Mouse (Mus musculus): ENCODE results near the gene Dusp14. TPM values are rescaled to one million over a fixed set of nuclear protein-coding genes. Genes with fewer than 3 reads are reported as not detected.

Dusp14 gene
- polyA plus RNA-seq, 1 experiment from 2014 or later: 10.3 TPM

DNA sequence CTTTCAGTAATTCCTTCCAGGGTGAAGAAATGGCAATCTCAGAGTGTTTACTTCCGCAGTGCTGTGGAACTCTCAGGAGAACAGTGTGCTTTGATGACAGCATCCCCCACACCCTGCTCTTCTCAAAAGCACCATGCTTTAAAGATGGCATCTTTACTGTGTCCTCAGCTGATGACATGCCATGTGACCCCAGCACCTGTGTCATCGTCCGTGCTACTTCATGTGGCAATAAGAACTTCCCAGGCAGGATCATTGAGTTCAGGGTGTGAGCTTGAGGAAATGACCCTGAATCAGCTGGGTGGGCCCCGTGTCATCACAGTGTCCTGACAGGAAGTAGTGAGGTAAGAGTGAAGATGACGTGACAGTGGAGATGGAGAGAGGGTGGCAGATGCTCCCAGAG lies 36.5 kb downstream of the Dusp14 start:
- WGBS: 88% methylated on average over 5 of the region's 5 CpGs
- no peaks in the 10 kb centered on the region for H3K9me3 ChIP-seq (replicated peaks)
- H3K4me3 ChIP-seq: no peak overlapping the region
- no peaks in the 10 kb centered on the region for H3K27me3 ChIP-seq (ENCODE audit: low read depth, poor library complexity, severe bottlenecking)
- no peak overlapping the region for H3K27ac ChIP-seq (replicated peaks)
- H3K4me1 ChIP-seq: no peaks in the 10 kb centered on the region
- peaks cover 69% of the 10 kb centered on the region for H3K36me3 ChIP-seq
- DNase-seq (ENCODE audit: low spot score): no peak

DNA sequence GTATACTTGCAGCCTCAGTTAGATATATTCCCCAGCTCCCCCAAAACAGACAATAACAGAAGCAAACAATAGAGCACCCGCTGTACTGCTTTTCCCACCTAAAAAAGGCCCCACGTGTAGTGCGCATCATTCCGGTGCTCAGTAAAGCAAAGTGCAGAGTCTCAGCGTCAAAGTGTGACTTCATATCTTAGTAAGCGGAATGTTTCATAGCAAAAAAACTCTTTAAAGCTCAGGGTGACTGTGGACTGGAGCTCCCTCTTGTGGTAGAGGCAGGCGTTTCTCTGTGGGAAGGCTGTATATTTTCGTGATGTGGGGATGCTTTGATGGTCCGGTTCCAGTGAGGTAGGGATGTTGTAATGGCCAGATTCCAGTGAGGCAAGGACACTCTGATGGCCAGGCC lies 37.1 kb downstream of the Dusp14 start:
- Histone ChIP-seq H3K27me3 (ENCODE audit: low read depth, poor library complexity, severe bottlenecking) (no peaks in the 10 kb centered on the region), H3K36me3 (peaks cover 73% of the 10 kb centered on the region), H3K27ac (replicated peaks) (no peak overlapping the region), H3K9me3 (replicated peaks) (no peaks in the 10 kb centered on the region), H3K4me3 (no peak overlapping the region), H3K4me1 (no peaks in the 10 kb centered on the region)
- 60% methylated on average over 9 of the region's 9 CpGs for WGBS
- DNase-seq (ENCODE audit: low spot score): peak; percentile 33

DNA sequence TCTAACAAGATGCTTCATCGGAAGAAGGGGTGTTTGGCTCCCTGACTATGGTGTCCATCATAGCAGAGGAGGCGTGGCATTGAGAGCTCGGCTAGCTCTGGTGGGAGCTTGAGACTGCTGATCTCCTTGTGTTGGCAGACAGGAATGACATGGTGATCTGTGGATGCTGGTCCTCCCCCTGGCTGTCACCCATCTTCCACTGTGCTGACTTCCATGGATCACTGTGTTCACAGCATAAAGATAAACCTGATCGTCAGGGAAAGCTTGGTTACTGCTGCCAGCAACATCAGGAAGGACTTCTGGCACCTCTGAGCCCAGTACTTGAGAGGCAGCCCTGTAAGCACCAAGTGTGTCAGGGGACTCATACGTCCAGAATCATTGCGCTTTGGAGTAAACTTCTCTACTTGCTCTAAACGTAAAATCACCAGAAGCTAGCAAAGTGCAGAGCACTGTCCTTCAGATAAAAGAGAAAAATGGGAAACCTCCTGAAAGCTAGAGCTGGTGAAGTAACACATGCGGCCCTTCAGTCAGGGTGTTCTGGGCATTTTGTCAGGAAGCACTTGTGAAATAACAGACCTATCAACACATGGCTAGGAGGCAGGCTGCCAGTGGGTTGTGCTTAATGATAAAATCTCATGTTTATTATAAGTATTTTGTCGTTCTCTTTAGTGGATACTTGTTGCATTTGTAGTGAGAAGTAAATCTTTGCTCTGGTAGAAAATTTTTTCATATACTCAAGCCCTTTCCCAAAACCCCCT lies 40.6 kb downstream of the Dusp14 start:
- WGBS: 90% methylated on average over 9 of the region's 9 CpGs
- Histone ChIP-seq H3K27ac (replicated peaks) (no peak overlapping the region), H3K4me1 (no peaks in the 10 kb centered on the region), H3K36me3 (peaks cover 87% of the 10 kb centered on the region), H3K4me3 (no peak overlapping the region), H3K27me3 (ENCODE audit: low read depth, poor library complexity, severe bottlenecking) (no peaks in the 10 kb centered on the region), H3K9me3 (replicated peaks) (no peaks in the 10 kb centered on the region)
- no peak for DNase-seq (ENCODE audit: low spot score)

DNA sequence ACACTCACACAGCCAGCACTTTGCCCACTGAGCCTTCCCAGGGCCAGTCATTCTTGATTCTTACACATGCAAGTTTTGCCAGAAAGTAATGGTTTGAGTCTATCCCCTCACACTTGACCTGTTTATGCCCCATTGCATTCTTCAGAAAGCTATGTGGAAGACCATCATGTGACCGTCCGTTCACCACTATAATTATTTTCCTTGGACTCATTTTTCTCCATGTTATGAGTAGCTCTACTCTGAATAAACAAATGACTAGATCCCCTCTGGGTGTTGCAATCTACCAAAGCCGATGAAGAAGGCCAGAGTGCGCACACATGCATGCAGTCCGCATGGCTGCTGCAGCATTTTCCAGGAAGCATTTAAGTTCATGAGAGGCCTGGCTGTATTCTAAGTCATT lies 41.8 kb downstream of the Dusp14 start:
- peaks cover 89% of the 10 kb centered on the region for H3K36me3 ChIP-seq
- WGBS: 92% methylated on average over 5 of the region's 5 CpGs
- H3K27me3 ChIP-seq (ENCODE audit: low read depth, poor library complexity, severe bottlenecking): no peaks in the 10 kb centered on the region
- H3K9me3 ChIP-seq (replicated peaks): no peaks in the 10 kb centered on the region
- DNase-seq (ENCODE audit: low spot score): no peak
- no peaks in the 10 kb centered on the region for H3K4me1 ChIP-seq
- H3K27ac ChIP-seq (replicated peaks): no peak overlapping the region
- H3K4me3 ChIP-seq: no peak overlapping the region

DNA sequence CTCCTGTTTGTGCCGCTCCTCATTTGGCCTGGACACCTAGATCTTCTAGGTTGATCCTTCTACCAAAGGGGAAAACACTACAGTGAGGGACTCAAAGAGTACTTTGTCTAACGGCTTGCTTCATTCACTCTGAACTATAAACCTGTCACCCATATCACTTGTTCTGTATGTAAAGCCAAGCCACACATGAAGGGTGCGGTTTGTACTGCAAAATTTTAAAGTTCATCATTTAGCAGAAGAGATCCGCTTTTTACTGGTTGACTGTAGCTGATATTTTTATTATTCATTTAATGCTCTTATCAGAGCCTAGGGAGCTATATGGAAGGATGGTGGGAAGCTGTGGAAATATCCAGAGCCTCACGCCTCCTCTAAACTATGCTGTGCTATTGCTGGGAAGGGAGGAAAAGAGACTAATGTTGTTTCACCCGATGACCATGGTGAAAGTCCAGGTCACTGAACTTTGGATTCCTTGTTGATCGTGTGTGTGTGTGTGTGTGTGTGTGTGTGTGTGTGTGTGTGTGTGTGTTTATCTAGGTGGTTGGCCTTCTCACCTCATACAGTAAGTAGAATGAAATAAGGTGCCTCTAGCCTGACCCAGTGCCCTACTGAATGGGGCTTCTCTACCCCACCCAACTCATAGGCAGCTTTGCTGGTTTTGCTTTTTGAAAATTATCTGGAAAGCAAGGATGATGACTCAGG lies 52.1 kb downstream of the Dusp14 start:
- Histone ChIP-seq H3K4me1 (peaks cover 32% of the 10 kb centered on the region), H3K9me3 (replicated peaks) (no peaks in the 10 kb centered on the region), H3K36me3 (peaks cover 49% of the 10 kb centered on the region), H3K27me3 (ENCODE audit: low read depth, poor library complexity, severe bottlenecking) (no peaks in the 10 kb centered on the region), H3K4me3 (no peak overlapping the region), H3K27ac (replicated peaks) (no peak overlapping the region)
- WGBS: 94% methylated on average over 7 of the region's 7 CpGs
- no peak for DNase-seq (ENCODE audit: low spot score)

DNA sequence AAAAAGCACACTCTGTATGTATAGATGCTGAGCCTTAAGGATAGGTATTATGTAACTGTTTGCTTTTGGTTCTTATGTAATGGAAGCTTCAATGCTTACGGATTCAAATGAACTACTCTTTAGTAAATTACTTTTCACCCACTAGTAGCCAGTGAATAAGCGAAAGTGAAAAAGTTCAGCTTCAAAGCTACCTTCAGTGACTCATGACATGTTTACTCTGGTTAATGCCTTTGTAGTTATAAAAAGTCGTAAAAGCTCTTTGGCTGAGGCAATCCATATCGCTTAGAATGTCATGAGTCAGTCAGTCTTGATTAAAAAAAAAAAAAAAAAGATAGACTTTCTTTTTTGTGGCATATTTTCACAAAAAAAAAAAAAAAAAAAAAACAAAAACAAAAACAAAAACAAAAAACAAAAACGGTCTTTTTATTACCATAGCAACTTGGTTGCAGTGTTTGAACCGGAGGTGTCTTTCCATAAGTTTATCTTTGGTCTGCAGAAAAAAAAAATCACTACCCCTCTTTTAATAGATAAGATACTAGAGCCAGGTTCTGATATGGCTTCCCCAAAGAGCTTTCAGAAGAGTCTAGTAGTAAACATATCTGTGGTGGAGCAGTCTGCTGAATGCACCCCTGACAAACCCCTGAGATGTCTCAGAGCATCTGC lies 52.8 kb downstream of the Dusp14 start:
- WGBS: 83% methylated on average over 6 of the region's 6 CpGs
- Histone ChIP-seq H3K9me3 (replicated peaks) (no peaks in the 10 kb centered on the region), H3K27me3 (ENCODE audit: low read depth, poor library complexity, severe bottlenecking) (no peaks in the 10 kb centered on the region), H3K36me3 (peaks cover 42% of the 10 kb centered on the region), H3K27ac (replicated peaks) (no peak overlapping the region), H3K4me3 (no peak overlapping the region), H3K4me1 (peaks cover 39% of the 10 kb centered on the region)
- no peak for DNase-seq (ENCODE audit: low spot score)

DNA sequence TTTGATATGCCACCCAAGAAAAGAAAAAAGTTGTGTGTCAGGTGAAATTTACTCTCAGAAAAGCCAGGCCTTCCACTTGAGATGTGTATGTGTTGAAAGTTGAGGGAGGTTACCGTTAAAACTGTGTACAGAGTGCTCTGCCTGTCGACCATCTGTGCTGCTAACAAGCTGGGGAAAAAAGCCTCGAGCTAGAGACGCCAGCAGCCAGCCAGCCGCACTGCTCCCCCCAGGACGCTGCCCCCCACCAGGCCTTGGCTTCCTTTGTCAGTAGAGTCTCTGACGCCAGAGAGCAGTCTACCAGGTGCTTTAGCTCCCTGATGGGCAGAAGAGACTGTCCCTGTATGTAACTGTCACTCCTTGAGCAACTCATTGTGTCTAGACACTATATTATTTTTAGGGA lies 56.0 kb downstream of the Dusp14 start:
- Histone ChIP-seq H3K27me3 (ENCODE audit: low read depth, poor library complexity, severe bottlenecking) (peaks cover 15% of the 10 kb centered on the region; the same call in 1 of the 2 replicates), H3K9me3 (replicated peaks) (no peaks in the 10 kb centered on the region), H3K36me3 (peaks cover 37% of the 10 kb centered on the region), H3K27ac (replicated peaks) (peak overlapping the region; percentile 68), H3K4me3 (no peak overlapping the region), H3K4me1 (peaks cover 57% of the 10 kb centered on the region)
- 8% methylated on average over 7 of the region's 7 CpGs for whole genome bisulfite sequencing
- no peak for DNase-seq (ENCODE audit: low spot score)

DNA sequence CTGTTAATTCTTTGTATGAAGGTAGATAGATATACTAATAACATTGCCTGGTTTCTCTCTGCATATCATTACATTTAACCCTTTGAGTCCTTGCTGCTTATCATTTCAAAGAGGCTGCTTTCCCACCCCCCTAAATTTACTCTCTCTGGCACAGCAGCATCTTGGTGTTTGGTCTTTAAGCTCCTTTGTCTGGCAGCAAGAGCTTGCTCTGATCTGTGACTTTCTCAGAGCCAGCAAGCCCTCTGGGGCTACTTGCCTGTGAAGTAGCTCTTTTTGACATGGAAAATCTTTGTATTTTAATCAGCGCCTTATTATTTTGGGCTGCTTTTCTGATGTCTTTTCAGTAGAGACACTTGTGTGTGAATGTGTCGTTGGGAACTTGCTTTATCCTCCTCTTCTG lies 57.5 kb downstream of the Dusp14 start:
- Histone ChIP-seq H3K27me3 (ENCODE audit: low read depth, poor library complexity, severe bottlenecking) (peaks cover 15% of the 10 kb centered on the region; the same call in 1 of the 2 replicates), H3K9me3 (replicated peaks) (no peaks in the 10 kb centered on the region), H3K4me1 (peaks cover 57% of the 10 kb centered on the region), H3K27ac (replicated peaks) (peak overlapping the region; percentile 71), H3K4me3 (peak overlapping the region; percentile 30), H3K36me3 (peaks cover 35% of the 10 kb centered on the region)
- 15% methylated on average over 2 of the region's 2 CpGs for WGBS
- peak; percentile 22 for DNase-seq (ENCODE audit: low spot score)

DNA sequence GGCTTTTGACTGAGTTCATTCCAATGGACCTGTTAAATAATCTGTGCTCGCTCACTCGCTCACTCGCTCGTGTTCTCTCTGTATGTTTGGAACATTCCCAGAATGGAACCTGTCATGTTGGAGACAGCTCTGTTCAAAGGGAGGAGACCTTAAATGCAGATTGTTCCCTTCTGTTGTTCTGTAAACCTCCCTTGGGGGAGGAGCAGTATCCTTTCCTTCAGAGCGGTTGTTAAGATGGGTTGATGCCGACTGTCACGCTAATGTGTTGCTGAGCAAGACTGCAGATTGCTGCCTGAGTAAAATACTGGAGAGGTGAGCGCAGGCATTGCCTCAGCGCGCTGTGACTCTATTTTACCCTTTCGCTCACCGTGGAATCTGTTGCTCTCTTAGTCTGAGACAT lies 58.0 kb downstream of the Dusp14 start:
- DNase-seq (ENCODE audit: low spot score): peak; percentile 24

DNA sequence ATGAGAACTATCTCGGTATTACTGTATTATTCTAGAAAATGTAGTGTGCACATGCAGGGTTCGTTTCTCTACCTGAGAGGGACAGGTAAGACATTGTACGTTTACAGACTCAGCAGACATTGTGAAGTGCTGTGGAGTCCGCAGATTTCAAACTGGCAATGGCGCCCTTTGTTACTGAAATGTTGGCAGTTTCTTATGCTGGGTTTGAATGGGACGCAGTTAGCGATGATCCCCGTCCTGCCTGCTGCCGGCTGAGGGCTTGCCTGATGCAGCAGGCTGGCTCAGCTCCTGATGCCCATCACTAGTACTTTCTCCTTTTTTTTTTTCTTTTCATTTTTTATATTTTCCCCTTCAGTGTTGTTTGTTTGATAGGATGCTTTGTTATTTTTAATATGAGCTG lies 58.6 kb downstream of the Dusp14 start:
- DNase-seq (ENCODE audit: low spot score): no peak
- WGBS: 65% methylated on average over 9 of the region's 9 CpGs
- H3K27me3 ChIP-seq (ENCODE audit: low read depth, poor library complexity, severe bottlenecking): peaks cover 15% of the 10 kb centered on the region; the same call in 1 of the 2 replicates
- peaks cover 41% of the 10 kb centered on the region for H3K36me3 ChIP-seq
- no peaks in the 10 kb centered on the region for H3K9me3 ChIP-seq (replicated peaks)
- H3K4me1 ChIP-seq: peaks cover 55% of the 10 kb centered on the region
- no peak overlapping the region for H3K27ac ChIP-seq (replicated peaks)
- H3K4me3 ChIP-seq: no peak overlapping the region

More for the DNA sequence above, 58.0 kb downstream of the Dusp14 start:
- Histone ChIP-seq H3K27me3 (ENCODE audit: low read depth, poor library complexity, severe bottlenecking) (peaks cover 15% of the 10 kb centered on the region; the same call in 1 of the 2 replicates), H3K36me3 (peaks cover 35% of the 10 kb centered on the region), H3K27ac (replicated peaks) (peak overlapping the region; percentile 71), H3K4me3 (peak overlapping the region; percentile 30), H3K9me3 (replicated peaks) (no peaks in the 10 kb centered on the region), H3K4me1 (peaks cover 57% of the 10 kb centered on the region)
- 11% methylated on average over 12 of the region's 12 CpGs for WGBS

DNA sequence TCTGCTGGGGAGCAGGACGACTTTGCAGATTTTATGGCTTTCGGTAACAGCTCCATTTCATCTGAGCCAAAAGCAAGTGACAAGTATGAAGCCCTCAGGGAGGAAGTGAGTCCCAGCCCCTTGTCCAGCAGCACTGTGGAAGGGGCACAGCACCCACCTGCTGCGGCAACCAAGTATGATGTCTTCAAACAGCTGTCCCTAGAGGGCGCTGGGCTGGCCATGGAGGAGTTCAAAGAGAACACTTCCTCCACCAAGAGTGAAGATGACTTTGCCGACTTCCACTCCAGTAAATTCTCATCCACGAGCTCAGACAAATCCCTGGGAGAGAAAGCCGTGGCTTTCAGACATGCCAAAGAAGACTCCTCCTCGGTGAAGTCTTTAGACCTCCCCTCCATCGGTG lies 60.1 kb downstream of the Dusp14 start:
- no peak for DNase-seq (ENCODE audit: low spot score)
- WGBS: 86% methylated on average over 9 of the region's 9 CpGs
- Histone ChIP-seq H3K4me1 (peaks cover 42% of the 10 kb centered on the region), H3K27ac (replicated peaks) (no peak overlapping the region), H3K9me3 (replicated peaks) (no peaks in the 10 kb centered on the region), H3K27me3 (ENCODE audit: low read depth, poor library complexity, severe bottlenecking) (peaks cover 15% of the 10 kb centered on the region; the same call in 1 of the 2 replicates), H3K4me3 (no peak overlapping the region), H3K36me3 (peaks cover 56% of the 10 kb centered on the region)

DNA sequence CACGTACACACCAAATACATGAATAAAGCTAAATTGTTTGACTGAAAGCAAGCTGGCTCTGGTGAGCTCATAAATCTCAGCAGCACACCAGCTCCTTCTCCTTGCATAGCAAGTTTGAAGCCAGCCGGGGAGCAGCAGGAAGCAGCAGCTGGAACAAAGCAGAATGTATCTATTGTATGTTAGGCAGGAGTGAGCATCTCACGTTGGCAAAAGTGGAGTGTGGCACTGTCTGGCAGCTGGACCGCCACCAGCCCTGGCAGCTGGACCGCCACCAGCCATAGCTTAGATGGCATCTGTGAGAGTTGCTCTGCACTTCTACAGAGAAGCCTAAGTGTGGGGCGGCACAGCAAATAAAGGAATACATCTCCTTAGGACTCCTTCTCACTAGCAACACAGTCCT lies 65.1 kb downstream of the Dusp14 start:
- Histone ChIP-seq H3K4me1 (no peaks in the 10 kb centered on the region), H3K4me3 (no peak overlapping the region), H3K27me3 (ENCODE audit: low read depth, poor library complexity, severe bottlenecking) (peaks cover 4% of the 10 kb centered on the region; the same call in 1 of the 2 replicates), H3K9me3 (replicated peaks) (no peaks in the 10 kb centered on the region), H3K27ac (replicated peaks) (no peak overlapping the region), H3K36me3 (peaks cover 88% of the 10 kb centered on the region)
- DNase-seq (ENCODE audit: low spot score): no peak
- WGBS: 95% methylated on average over 6 of the region's 6 CpGs

DNA sequence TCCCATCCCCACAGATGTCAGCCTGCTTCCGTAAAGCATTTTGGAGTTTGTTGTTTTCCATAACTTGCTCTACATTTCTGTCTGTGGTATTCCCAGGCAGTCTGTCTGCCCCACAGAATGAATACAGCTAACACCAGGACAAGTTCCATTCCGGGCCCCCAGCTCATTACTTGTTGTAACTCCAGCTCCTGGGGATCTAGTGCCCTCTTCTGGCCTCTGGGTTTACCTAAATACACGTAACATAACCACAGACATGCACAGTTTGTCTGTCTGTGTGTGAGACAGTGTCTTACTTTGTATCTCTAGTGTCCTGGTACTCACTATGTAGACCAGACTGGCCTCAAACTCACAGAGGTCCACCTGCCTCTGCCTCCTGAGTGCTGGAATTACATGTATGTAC lies 67.8 kb downstream of the Dusp14 start:
- Histone ChIP-seq H3K36me3 (peaks cover 98% of the 10 kb centered on the region), H3K4me1 (no peaks in the 10 kb centered on the region), H3K27ac (replicated peaks) (no peak overlapping the region), H3K27me3 (ENCODE audit: low read depth, poor library complexity, severe bottlenecking) (no peaks in the 10 kb centered on the region), H3K4me3 (no peak overlapping the region), H3K9me3 (replicated peaks) (no peaks in the 10 kb centered on the region)
- DNase-seq (ENCODE audit: low spot score): no peak
- 90% methylated on average over 3 of the region's 3 CpGs for WGBS

All from midbrain, embryonic 10.5 days (tissue).